Mouse (Mus musculus) myocyte (in vitro differentiated cells): ENCODE measurements around the gene Usp30.

ENCODE experiments used
- CEBPB ChIP-seq: IDR thresholded peaks from 2 replicates; pipeline ENCODE4 v1.6.1; 2011; ENCODE audit warnings: mild to moderate bottlenecking, moderate library complexity; ENCODE audit not compliant: poor library complexity, insufficient read depth, severe bottlenecking
- E2F4 ChIP-seq: IDR thresholded peaks from one replicate; pipeline ENCODE4 v1.6.1; 2011; ENCODE audit warnings: mild to moderate bottlenecking, control low read depth, moderate library complexity; ENCODE audit not compliant: insufficient read depth
- POLR2AphosphoS2 ChIP-seq: IDR thresholded peaks from one replicate; pipeline ENCODE4 v1.6.1; 2011; ENCODE audit warnings: low read depth, control low read depth; ENCODE audit not compliant: insufficient read length
- TCF12 ChIP-seq: IDR thresholded peaks from one replicate; pipeline ENCODE4 v1.6.1; 2011; ENCODE audit warnings: mild to moderate bottlenecking, control low read depth; ENCODE audit not compliant: poor library complexity, insufficient read depth, severe bottlenecking
- USF1 ChIP-seq: IDR thresholded peaks from one replicate; pipeline ENCODE4 v1.6.1; 2011; ENCODE audit warnings: low read depth, mild to moderate bottlenecking, control low read depth, moderate library complexity

- TF ChIP-seq USF1 (no peak), CEBPB (no peak), TCF12 (no peak), E2F4 (no peak), POLR2AphosphoS2 (no peak)
Measured at GRCm38 (mm10) chr5:114046151-114046550, 19.1 kb upstream of the Usp30 start.
